Mouse (Mus musculus) gastrocnemius, postnatal 4 days (tissue): ENCODE measurements at regions not wholly inside any gene's neighbourhood (a gene's known extent, or its start where the extent isn't known, plus 50 kb on each side); places are given as distances from the start of the nearest gene placed in this dataset.
A peak's percentile ranks its signal among the peaks of the same experiment; 100 is the strongest.

Experiments used
- DNase-seq, 2 experiments: peaks; one replicate each; pipeline ENCODE4 v3.0.0; 2021 to 2022; ENCODE audit warnings: low spot score in 2 of 2, mixed read lengths in 2 of 2

- no peak for DNase-seq
Measured at GRCm38 (mm10) chr15:36889072-36889471, 118.5 kb downstream of the Zfp706 start.

- no peak for DNase-seq
Measured at GRCm38 (mm10) chr15:36888351-36889069, 119.1 kb downstream of the Zfp706 start.

- no peak for DNase-seq
Measured at GRCm38 (mm10) chr15:36884671-36885365, 122.8 kb downstream of the Zfp706 start.

GRCm38 (mm10) chr15:36884074-36884473, 123.5 kb downstream of the Zfp706 start:
- no peak for DNase-seq

GRCm38 (mm10) chr15:36883156-36883555, 124.4 kb downstream of the Zfp706 start:
- no peak for DNase-seq

DNA sequence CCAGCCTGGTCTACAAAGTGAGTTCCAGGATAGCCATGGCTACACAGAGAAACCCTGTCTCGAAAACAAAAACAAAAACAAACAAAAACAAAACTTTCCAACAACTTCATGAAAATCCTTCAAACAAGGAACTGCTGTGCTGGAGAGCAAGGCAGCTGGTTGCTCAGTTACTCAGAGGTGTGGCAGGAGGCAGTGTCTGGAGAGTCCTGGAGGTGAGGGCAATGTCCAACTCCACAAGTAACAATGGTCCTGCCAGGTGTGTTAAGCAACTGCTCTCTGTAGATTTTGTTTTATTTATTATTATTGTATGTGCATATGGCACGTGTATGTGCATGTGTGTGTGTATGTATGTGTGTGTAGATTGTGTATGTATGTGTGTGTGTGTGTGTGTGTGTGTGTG, 126.0 kb downstream of the Zfp706 start:
- DNase-seq = no peak

DNA sequence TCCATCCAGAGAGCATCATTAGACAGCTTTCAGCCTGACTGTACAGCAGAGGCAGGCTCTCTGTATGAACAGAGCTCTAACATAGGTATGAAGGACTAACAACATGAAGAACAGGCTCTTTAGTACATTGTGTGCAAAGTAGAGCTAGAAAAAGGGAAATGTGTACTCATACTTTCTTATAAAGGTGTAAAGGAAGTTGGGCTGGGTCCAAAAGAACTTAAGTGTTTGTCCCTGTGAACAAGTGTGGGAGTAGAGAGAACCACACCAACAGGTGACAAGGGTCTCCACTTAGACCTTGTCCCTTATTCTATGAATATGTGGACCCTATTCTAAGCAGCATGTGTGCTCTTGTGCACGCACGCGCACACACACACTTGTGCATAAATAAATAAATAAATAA, 127.0 kb downstream of the Zfp706 start:
- DNase-seq = no peak

DNA sequence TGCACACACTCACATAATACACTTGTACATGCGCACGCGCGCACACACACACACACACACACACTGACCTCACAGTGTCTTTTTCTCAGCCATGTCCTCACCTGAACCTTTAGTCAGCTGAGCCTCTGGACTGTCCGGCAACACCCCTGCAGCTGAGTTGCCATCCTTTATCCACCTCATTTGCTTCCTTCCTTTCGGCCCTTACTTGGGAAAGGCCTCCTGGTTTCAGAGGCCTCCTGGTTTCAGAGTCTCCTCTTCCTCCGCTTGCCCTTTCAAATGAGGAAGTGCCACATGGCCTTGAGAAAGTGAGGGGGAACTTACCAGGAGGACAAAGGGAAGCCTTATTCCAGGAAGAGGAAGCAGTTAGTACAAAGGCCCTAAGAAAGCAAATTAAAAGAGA, 128.0 kb downstream of the Zfp706 start:
- no peak for DNase-seq

DNA sequence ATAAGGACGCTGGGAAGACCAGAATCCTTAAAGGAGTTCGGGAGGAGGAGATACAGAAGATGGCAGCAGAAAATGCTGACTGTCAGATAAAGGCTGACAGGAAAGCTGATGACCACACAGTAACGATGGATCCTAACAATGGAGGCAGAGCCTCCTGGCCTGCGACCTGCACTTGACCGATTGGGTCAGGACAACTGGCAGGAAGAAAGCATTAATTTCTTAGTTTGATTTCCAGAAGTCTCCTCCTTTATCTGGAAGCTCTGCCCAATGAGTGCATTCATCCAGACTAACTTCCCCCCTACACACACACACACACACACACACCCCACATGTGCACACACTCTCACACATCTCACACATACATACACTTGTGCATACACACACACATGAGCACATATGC, 128.6 kb downstream of the Zfp706 start:
- DNase-seq = no peak

DNA sequence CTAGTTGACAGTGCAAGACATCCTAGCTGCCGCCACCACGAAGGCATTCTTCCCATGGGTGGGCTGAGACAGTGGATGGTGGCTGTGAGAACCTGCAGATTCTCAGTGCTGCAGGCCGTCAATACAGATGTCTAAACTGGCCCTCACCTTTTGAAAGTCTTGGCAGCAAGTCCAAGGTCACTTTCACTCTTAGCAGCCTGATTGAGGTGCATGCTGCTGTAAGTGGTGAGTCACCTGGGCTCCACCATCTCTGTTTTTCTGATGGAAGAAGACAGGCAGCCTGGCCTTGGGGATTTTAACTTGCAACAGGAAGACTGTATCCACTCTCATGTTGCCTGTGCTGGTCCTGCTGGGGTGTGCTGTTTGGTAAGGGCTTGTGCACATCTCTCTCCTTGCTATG, 129.3 kb downstream of the Zfp706 start:
- DNase-seq = no peak

GRCm38 (mm10) chr15:36877501-36877900, 130.1 kb downstream of the Zfp706 start:
- no peak for DNase-seq

DNA sequence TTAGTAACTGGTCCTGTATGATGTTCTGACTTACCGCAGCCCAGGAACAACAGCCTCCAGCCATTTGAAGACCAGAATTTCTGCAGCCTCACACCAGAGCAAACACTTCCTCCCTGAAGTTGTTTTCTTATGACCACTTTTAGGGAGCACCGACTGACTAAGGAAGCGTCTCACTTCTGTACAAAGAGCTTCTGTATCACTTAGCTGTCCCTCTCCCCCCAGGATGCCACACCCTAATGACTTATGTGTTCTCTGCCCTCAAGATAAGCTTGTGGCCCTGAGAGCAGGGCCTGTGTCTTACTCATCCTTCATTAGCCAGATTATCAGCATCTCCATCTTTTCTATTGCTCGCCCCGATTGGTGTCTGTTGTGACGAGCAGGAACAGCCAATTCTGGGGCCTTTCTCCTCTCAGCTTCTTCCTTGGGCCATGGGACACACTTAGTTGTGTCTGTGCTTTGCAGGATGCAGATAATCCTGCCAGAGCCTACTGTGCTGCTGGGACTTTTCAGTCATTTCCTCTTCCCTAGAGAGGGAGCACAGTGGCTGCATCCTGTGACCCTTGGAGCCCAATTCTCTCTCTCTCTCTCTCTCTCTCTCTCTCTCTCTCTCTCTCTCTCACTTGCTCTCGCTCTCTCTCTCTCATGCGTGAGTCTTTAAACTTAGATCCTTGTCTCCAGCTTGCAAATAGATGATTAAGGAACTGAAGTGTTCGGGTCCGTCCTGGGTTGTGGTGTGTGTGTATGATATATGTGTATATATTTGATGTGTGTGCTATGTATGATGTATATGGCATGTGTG, 131.4 kb downstream of the Zfp706 start:
- no peak for DNase-seq

GRCm38 (mm10) chr15:36874555-36874954, 133.0 kb downstream of the Zfp706 start:
- DNase-seq = no peak

- DNase-seq = no peak
Measured at GRCm38 (mm10) chr15:36873884-36874243, 133.7 kb downstream of the Zfp706 start.

GRCm38 (mm10) chr15:36873058-36873883, 134.3 kb downstream of the Zfp706 start:
- DNase-seq = peak in 1 of 2 experiments; percentile 41

DNA sequence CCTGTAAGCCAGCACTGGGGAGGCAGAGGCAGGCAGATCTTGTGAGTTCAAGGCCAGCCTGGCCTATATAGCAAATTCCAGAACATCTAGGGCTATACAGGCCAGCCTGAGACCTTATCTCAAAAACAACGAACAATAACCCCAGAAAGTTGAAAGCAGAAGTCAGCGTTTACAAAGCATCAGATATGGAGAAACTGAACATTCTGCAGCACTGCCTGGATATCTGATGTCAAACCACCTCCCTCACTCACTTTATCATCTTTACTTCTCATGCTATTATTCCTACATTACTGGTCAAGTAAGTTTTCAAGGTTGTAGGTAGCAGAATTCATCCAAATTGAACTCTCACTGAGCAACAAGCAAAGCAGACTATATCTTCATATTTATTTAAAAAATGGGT, 135.0 kb downstream of the Zfp706 start:
- DNase-seq = no peak

GRCm38 (mm10) chr15:36870717-36871116, 136.9 kb downstream of the Zfp706 start:
- DNase-seq = no peak

DNA sequence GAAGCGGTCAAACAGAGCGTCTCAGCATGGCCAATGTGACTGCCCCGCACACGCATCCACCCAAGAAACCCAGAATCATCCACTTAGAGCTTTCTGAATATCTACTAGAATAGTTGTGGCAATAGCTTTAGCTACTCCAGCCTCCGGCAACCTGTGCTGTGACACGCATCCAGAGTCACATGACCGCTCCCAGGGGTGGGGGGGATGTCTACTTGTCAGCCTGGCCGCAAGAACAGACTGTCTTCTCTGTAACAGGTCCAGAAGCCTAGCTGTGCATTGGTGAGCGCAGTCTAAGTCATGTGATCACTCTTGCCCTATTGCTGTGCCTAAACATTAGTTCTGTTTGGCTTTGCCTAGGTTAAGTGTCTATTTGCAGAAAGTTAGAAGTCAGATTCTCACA, 137.5 kb downstream of the Zfp706 start:
- DNase-seq = no peak

DNA sequence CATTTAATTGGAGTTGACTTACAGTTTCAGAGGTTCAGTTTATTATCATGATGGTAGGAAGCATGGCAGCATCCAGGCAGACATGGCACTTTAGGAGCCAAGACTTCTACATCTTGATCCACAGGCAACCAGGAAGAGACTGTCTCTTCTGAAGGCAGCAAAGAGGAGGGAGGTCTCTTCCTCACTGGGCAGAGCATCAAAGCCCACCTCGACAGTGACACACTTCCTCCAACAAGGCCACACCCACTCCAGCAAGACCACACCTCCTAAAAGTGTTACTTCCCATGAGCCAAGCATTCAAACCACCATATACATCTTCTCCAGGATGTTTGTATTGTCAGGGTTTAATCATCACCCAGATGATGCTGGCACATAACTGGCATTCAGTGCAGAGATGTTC, 141.5 kb downstream of the Zfp706 start:
- no peak for DNase-seq

DNA sequence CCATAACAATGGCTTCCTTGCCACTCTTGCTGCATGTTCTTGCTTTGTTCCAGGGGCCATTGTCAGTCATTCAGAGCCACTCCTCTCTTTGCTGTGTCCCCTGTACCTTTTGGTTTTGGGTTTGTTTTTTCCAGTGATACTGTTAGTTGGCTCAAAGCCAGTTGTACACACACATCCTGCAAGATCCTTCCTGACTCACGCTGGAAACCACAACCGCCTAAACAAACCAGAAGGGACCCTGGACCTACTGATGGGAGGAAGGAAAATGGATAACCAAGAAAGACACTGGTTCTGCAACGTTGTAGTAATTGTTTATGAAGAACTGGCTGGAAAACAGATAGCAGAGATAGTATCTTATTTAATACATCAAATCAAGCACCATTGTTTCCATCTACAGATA, 142.2 kb downstream of the Zfp706 start:
- no peak for DNase-seq

DNA sequence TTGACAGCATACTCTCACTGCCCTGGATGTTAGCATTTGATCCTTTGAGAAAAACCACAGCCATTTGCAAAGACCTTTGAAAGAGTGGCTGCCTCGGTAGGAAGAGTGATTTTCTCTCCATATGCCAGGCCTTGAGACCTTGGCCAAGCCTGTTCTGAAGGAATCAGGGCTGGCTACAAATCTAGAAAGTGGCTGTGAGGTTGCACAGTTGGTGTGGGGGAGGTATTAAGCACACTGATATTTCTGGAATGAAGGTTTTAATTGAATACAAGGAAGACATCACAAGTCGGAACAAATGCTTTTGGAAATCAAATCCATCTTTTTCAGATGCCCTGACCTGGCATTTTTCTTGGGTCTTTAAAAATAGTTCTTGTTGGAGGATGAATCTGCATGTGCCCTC, 143.5 kb downstream of the Zfp706 start:
- DNase-seq = no peak
